Mouse (Mus musculus) forebrain, embryonic 16.5 days (tissue): ENCODE results near the gene Hdac10. TPM values are rescaled to one million over a fixed set of nuclear protein-coding genes. Genes with fewer than 3 reads are reported as not detected.

Source experiments
- ATAC-seq: fragments of 200-750 bp; cut with Nextera tagmentation; 2 replicates; pipeline ENCODE4 v1.8.0; 2017; ENCODE audit warnings: mild to moderate bottlenecking, moderate library complexity
- H3K27ac ChIP-seq: fragments of 300-500 bp; sonication (generic); 2 replicates; pipeline ENCODE4 v1.5.1; 2014; ENCODE audit warnings: low read length, control low read depth
- H3K27me3 ChIP-seq: fragments of 300-500 bp; sonication (generic); replicated peaks from 2 replicates; pipeline ENCODE4 v1.6.1; 2014; ENCODE audit warnings: low read length; ENCODE audit not compliant: control insufficient read depth, insufficient read depth
- H3K36me3 ChIP-seq: fragments of 300-500 bp; sonication (generic); 2 replicates; pipeline ENCODE4 v1.6.1; 2014; ENCODE audit not compliant: control insufficient read depth, insufficient read depth
- H3K4me1 ChIP-seq: fragments of 300-500 bp; sonication (generic); replicated peaks from 2 replicates; pipeline ENCODE4 v1.6.1; 2014; ENCODE audit warnings: low read length; ENCODE audit not compliant: control insufficient read depth, insufficient read depth
- H3K4me2 ChIP-seq: fragments of 300-500 bp; sonication (generic); 2 replicates; pipeline ENCODE4 v1.6.1; 2014; ENCODE audit warnings: mild to moderate bottlenecking, low read length, control low read depth
- H3K4me3 ChIP-seq: fragments of 300-500 bp; sonication (generic); replicated peaks from 2 replicates; pipeline ENCODE4 v1.5.1; 2014; ENCODE audit warnings: mild to moderate bottlenecking, low read length, control low read depth
- H3K9ac ChIP-seq: fragments of 300-500 bp; sonication (generic); replicated peaks from 2 replicates; pipeline ENCODE4 v1.6.1; 2014; ENCODE audit warnings: low read depth, low read length, control low read depth
- H3K9me3 ChIP-seq: fragments of 300-500 bp; sonication (generic); 2 replicates; pipeline ENCODE4 v1.6.1; 2016; ENCODE audit warnings: low read length; ENCODE audit not compliant: control insufficient read depth
- WGBS: fragments of 180-500 bp; shearing (Covaris S2); extraction: QIAGEN DNeasy Blood & Tissue Kit; methylation state at CpG from one replicate; pipeline ENCODE4 v1.1.7; 2014; 5-methylcytosine and 5-hydroxymethylcytosine counted together
- polyA plus RNA-seq: library from polyadenylated mRNA; unstranded; fragments of >200 nt; fragmentation: Nextera tagmentation; extraction: Ambion mirVana; gene quantifications from 2 replicates; pipeline ENCODE4 v1.2.1, GENCODE M21; 2015

Hdac10 gene
- polyA plus RNA-seq, 1 experiment from 2014 or later = 46.0 TPM

- peaks cover 3% of the 10 kb centered on the region; the same call in 1 of the 2 replicates for H3K36me3 ChIP-seq
- H3K9ac ChIP-seq = no peak overlapping the region
- H3K4me3 ChIP-seq = no peak overlapping the region
- H3K4me1 ChIP-seq = peaks cover 25% of the 10 kb centered on the region
- no peaks in the 10 kb centered on the region for H3K9me3 ChIP-seq
- H3K27ac ChIP-seq = no peak overlapping the region
- WGBS = 72% methylated on average over 4 of the region's 4 CpGs
- no peak overlapping the region for H3K4me2 ChIP-seq
- peaks cover 7% of the 10 kb centered on the region for H3K27me3 ChIP-seq
- ATAC-seq = no peak
Measured at GRCm38 (mm10) chr15:89141905-89142304, 13.4 kb upstream of the Hdac10 start.

- no peak overlapping the region for H3K27ac ChIP-seq
- H3K9ac ChIP-seq = no peak overlapping the region
- no peaks in the 10 kb centered on the region for H3K9me3 ChIP-seq
- ATAC-seq = no peak
- H3K4me2 ChIP-seq = no peak overlapping the region
- peaks cover 7% of the 10 kb centered on the region for H3K27me3 ChIP-seq
- WGBS = 31% methylated on average over 5 of the region's 5 CpGs
- H3K36me3 ChIP-seq = peaks cover 3% of the 10 kb centered on the region; the same call in 1 of the 2 replicates
- no peak overlapping the region for H3K4me3 ChIP-seq
- H3K4me1 ChIP-seq = peaks cover 20% of the 10 kb centered on the region
Measured at GRCm38 (mm10) chr15:89141443-89141842, 12.9 kb upstream of the Hdac10 start.

- Histone ChIP-seq H3K36me3 (peaks cover 3% of the 10 kb centered on the region; the same call in 1 of the 2 replicates), H3K4me1 (peaks cover 16% of the 10 kb centered on the region), H3K4me2 (peak within 1 kb of the TSS; percentile 95), H3K27me3 (peaks cover 7% of the 10 kb centered on the region), H3K27ac (no peak within 1 kb of the TSS), H3K4me3 (peak within 1 kb of the TSS; percentile 50), H3K9ac (peak within 1 kb of the TSS; percentile 66), H3K9me3 (no peaks in the 10 kb centered on the region)
- WGBS = under 1% methylated on average over 20 of the region's 21 CpGs
- ATAC-seq = peak; percentile 61
Measured at GRCm38 (mm10) chr15:89140659-89141252, 12.3 kb upstream of the Hdac10 start, which contains the start of gene Mapk12. Gene Mapk12, minus strand, starts transcription at chr15:89140703.

- peaks cover 16% of the 10 kb centered on the region for H3K4me1 ChIP-seq
- peaks cover 7% of the 10 kb centered on the region for H3K27me3 ChIP-seq
- WGBS = 0% methylated on average over 53 of the region's 53 CpGs
Measured at GRCm38 (mm10) chr15:89140048-89140658, 11.7 kb upstream of the Hdac10 start.

GRCm38 (mm10) chr15:89138531-89138930 lies 10.0 kb upstream of the Hdac10 start:
- ATAC-seq = no peak
- Histone ChIP-seq H3K27ac (no peak overlapping the region), H3K4me1 (peaks cover 16% of the 10 kb centered on the region), H3K4me3 (no peak overlapping the region), H3K36me3 (no peaks in the 10 kb centered on the region), H3K9me3 (no peaks in the 10 kb centered on the region), H3K27me3 (peaks cover 7% of the 10 kb centered on the region), H3K9ac (no peak overlapping the region), H3K4me2 (no peak overlapping the region)
- 95% methylated on average over 6 of the region's 6 CpGs for WGBS

More at GRCm38 (mm10) chr15:89140048-89140658, 11.7 kb upstream of the Hdac10 start:
- no peaks in the 10 kb centered on the region for H3K9me3 ChIP-seq
- H3K4me3 ChIP-seq = peak overlapping the region; percentile 50
- H3K4me2 ChIP-seq = peak overlapping the region; percentile 95
- H3K9ac ChIP-seq = peak overlapping the region; percentile 66
- H3K36me3 ChIP-seq = peaks cover 3% of the 10 kb centered on the region; the same call in 1 of the 2 replicates
- peak; percentile 50 for ATAC-seq
- no peak overlapping the region for H3K27ac ChIP-seq

GRCm38 (mm10) chr15:89138046-89138405 lies 9.5 kb upstream of the Hdac10 start:
- no peaks in the 10 kb centered on the region for H3K36me3 ChIP-seq
- ATAC-seq = no peak
- 89% methylated on average over 7 of the region's 7 CpGs for WGBS
- H3K4me2 ChIP-seq = no peak overlapping the region
- H3K27ac ChIP-seq = no peak overlapping the region
- no peaks in the 10 kb centered on the region for H3K9me3 ChIP-seq
- H3K4me1 ChIP-seq = peaks cover 16% of the 10 kb centered on the region
- no peak overlapping the region for H3K9ac ChIP-seq
- peaks cover 7% of the 10 kb centered on the region for H3K27me3 ChIP-seq
- H3K4me3 ChIP-seq = no peak overlapping the region

- Histone ChIP-seq H3K4me2 (no peak overlapping the region), H3K4me3 (no peak overlapping the region), H3K36me3 (no peaks in the 10 kb centered on the region), H3K27ac (no peak overlapping the region), H3K9ac (no peak overlapping the region), H3K9me3 (no peaks in the 10 kb centered on the region), H3K27me3 (peaks cover 7% of the 10 kb centered on the region), H3K4me1 (peaks cover 16% of the 10 kb centered on the region)
- no peak for ATAC-seq
- WGBS = 75% methylated on average over 11 of the region's 11 CpGs
Measured at GRCm38 (mm10) chr15:89137378-89138045, 9.0 kb upstream of the Hdac10 start.

GRCm38 (mm10) chr15:89136461-89137155 lies 8.1 kb upstream of the Hdac10 start:
- ATAC-seq = no peak
- no peaks in the 10 kb centered on the region for H3K36me3 ChIP-seq
- no peak overlapping the region for H3K4me2 ChIP-seq
- peaks cover 7% of the 10 kb centered on the region for H3K27me3 ChIP-seq
- H3K9me3 ChIP-seq = no peaks in the 10 kb centered on the region
- H3K9ac ChIP-seq = no peak overlapping the region
- H3K27ac ChIP-seq = no peak overlapping the region
- H3K4me3 ChIP-seq = no peak overlapping the region
- WGBS = 96% methylated on average over 4 of the region's 5 CpGs
- peaks cover 16% of the 10 kb centered on the region for H3K4me1 ChIP-seq

- ATAC-seq = no peak
- Histone ChIP-seq H3K36me3 (no peaks in the 10 kb centered on the region), H3K27me3 (no peaks in the 10 kb centered on the region), H3K9me3 (no peaks in the 10 kb centered on the region), H3K4me2 (no peak overlapping the region), H3K27ac (no peak overlapping the region), H3K4me1 (peaks cover 17% of the 10 kb centered on the region), H3K9ac (no peak overlapping the region), H3K4me3 (no peak overlapping the region)
- 97% methylated on average over 3 of the region's 3 CpGs for WGBS
Measured at GRCm38 (mm10) chr15:89131316-89131715, 2.8 kb upstream of the Hdac10 start.
